Mouse (Mus musculus) monocyte, adult 2 months (primary cell): ENCODE results near the gene Nrde2.

Experiments
- DNase-seq, 2 experiments: peaks; one replicate each; pipeline ENCODE4 v3.0.0; 2022; ENCODE audit warnings: low spot score in 2 of 2, low read depth in 1 of 2

The Nrde2 gene

DNA sequence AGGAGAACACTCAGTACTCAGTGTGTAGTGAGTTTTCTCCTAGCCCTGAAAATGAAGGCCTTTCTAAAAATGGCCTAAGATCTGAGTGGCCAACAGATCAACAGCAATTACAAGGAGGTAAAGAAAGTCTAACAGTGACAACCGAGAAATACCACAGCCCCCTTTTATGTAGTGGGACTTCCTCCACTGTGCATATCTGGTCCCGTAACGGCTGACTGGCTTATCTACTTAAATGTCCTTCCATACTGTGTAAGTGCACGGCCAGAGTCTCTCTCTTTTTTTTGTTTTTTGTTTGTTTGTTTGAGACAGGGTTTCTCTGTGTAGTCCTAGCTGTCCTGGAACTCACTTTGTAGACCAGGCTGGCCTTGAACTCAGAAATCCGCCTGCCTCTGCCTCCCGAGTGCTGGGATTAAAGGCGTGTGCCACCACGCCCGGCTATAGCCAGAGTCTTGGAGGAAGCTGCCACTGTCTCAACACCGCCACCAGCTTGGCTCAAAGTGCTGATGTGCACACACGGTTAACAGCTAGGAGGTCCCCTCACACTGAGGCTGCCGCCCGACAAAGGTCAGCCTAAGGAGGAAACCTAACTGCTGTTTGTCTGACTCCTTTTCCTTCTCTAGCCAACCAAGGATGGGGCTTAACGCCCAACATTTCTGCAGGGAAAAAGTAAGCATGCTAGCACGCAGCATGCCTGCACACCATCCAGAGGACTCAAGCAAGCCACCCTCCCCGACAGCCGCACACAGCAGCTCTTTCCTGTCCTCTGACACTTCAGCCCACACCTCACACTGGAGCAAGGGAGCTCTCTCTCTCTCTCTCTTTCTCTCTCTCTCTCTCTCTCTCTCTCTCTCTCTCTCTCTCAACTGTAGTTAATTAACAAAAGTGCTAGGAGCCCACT is 32.2 kb downstream of the Nrde2 start:
- DNase-seq = no peak

DNA sequence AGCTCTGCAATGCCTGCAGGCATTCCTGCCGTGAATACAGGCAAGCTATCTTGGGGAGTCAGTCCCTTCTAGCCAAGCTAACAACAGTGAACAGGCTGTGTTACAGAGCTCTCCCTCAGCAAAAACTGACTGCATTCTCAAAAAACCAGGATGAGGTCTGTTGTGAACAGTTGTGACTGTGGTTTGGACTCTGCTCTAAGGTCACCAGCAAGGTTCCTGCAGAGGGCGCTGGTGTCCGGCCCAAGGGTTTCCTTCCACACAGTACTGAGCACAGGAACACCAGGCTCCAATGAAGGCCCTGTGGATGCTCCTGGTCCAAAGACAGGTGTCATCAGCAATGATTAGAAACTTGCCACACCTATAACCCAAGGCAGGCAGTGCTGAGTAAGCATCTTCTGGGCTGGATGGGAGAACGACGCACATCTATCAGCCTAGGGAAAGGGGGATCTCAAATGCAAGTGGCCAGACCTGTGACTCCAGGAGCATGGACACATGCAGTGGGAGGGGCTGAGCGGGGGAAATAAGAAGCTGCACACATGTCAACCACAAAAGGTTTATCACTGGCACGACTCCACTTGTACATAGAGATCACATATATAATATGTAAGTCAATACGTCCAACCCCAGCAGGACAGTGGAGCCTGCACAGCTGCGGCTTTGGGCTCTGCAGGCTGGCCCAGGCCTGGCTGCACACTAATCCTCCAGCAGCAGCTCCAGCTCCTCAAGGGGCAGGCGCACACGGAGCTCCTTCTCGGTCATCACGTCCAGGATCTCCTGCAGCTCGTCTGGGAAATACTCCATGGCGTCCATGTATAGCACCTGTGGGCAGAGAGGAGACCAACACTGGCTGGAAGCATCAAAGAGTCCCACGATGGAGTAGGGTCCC is 34.3 kb downstream of the Nrde2 start:
- no peak for DNase-seq

DNA sequence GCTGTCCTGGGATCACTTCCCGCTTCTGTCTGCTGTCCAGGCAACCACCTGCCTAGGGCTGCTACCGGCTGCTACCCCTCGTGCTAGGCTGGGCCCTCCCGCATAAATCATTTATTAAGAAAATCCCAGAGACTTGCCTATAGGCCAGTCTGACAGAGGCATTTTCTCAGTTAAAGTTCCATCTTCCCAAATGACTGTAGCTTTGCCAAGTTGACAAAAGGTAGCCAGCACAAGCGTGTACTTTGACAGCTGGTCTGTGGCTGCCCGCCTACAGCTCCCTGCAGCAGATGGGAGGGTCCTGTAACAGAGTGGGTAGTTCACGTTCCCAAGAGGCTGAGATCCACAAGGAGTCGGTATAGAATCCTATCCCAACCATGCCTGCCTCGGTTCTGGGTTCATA is 36.0 kb downstream of the Nrde2 start:
- DNase-seq = no peak

DNA sequence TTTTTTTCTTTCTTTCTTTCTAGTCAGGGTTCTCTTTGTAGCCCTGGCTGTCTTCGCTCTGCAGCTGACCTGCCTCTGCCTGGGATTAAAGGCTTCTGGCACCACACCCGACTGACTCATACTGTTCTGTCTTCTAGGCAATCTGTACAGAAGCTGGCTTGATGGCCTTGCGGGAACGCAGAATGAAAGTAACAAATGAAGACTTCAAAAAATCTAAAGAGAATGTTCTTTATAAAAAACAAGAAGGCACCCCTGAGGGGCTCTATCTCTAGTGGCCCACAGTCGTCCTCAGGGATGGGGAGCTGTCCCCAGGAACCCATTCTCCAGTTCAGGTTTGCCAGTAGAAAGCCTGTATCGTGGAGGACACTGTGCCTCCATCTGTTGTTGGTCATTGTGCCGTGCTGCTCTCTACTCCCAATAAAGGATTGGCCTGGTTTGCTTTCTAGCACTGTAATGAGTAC is 36.5 kb downstream of the Nrde2 start:
- no peak for DNase-seq

DNA sequence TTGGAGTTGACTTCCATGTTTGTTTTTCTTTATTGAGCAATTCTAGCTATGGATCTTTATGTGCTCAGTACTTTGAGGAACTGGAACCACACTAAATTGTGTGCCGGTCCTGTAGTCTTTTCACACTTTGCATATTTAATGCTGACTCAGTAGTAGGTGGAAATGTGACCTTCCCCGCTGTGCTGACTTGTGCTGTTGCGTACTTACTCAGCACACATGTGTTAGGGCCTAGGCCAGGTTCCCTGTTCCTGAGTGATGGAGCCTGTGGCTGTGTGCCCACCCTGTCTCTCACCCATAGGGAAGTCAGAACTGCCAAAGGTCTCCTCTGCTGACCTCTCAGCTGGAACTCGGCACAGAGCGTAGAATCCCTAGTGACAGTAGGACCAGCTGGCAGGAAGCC is 43.5 kb downstream of the Nrde2 start:
- peak in 1 of 2 experiments; percentile 10 for DNase-seq

DNA sequence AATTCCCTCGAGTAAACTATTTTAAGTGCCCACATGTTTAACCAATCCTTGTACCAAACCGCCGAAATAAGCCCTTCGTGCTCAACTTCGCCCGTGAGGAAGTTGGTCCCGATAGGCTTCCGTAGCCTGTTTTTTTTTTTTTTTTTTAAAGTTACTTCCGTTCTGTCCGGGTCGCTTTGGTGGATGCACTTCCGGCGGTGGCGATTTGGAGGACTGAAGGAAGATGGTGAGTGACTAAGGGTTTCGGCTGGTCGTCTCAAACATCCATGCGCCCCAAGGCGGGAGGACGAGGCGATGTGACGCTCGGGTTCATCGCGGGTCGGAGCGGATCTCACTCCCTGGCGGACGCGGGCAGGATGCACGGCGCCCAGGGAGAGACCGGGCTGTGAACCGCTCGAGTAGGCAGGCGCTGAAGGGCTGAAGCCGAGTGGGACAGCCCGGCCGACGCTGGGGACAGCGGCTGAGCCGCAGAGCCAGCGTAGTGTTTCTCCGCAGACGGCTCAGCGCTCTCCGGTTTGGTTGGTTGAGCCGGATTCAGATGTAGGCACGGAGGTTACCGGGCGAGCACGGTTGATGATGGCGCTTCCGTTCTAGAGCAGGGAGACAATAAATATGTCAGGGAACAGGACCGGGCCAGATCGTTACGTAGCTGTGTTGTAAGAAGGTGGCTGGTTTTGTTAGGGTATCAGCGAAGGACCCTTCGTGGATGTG is 49.3 kb downstream of the Nrde2 start, which contains the start of gene Psmc1:
Gene Psmc1, plus strand, starts transcription at position 169 of the 711 bp plus-strand sequence.
- DNase-seq = peak; percentile 33 to 69

DNA sequence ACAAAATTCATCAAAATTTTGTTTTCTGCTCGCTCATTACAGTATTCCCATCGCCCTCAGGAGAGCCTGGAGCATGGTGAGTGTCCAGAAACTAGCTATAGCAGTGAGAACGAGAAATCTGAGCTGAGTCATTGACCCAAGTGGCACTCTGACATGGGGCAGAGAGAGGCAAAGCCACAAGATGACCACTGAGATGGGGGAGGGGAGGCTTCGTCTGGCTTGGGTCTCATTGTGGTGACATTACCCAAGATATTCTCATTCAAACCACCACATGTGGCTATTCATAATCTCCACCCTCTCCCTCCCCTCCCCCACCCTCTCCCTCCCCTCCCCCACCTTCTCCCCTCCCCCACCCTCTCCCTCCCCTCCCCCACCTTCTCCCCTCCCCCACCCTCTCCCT is 52.0 kb downstream of the Nrde2 start:
- DNase-seq = no peak

DNA sequence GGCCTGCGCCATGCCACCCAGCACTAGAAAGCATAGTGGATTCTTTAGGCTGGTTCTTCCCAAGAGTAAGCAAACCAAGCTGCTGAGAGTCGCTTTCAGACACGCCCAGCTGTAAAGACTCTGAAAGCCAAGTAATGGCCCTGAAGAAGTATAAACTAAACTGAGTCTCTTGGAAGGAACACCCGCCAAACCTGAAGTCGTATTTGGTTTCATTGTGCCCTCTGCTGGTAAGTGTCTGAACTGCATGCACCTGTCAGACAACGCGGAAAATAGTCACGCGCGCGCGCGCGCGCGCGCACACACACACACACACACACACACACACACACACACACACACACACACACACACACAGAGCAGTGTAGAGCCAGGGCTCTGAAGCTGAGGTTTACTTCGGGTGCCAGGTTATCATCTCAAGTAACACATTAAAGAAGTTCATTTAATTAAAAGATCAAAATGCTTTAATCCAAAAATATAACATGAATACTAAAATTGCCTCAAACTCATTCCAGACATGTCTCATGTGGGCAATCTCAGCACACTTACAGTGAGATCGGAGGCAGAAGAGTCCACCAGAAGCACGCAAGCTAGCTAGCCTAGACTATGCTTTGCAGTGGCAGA is 53.1 kb downstream of the Nrde2 start:
- peak in 1 of 2 experiments; percentile 49 for DNase-seq

DNA sequence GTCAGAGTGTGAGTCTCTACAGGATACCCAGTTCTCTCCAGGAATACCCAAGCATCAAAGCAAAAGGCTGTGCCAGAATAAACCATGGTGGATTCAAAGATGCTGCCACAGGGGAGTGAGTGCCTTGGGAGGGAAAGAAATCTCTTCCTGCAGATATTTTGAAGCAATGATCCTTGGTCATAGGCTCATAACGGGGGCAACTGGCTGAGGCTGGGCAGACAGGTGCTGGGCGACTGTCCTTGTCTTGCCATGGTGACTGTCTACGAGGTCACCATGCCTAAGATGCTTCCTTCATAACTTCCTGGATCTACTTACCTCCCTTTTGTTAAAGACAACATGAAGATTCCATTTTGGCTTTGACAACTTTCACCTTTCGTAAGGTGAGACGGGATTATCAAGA is 54.9 kb downstream of the Nrde2 start:
- no peak for DNase-seq

DNA sequence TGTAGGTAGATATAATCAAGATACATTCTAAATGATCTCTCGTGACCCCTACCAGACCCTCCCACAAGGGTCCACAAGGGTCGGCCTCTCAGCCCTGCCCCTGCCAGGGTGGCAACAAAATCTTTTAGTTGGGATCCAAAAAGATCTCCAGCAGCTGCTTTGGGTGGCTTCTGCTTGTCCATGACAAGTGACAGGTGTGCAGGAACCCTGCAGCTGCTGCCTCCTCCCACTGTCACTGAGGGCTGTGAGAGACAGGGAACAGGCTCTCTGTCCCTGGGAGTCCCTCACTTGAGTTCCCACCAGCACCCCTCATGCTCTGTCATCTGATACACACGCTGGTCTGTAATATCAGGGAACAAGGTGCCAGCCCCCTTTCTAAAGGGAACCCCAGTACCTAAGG is 57.8 kb downstream of the Nrde2 start:
- no peak for DNase-seq

DNA sequence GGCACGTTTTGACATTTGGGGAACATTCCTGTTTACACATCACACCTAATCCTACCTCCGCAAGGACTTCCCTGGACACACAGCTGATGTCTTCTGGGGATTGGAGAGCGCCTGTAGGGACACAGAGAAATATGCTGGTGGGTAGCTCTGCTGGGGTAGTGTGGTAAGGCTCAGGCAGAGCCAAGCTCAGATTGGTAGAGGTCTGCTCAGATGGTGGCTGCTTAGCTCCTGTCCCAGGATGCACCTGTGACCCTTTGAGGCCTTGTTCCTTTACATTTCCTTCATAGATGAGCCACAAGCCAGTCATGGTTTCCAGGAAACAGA is 58.8 kb downstream of the Nrde2 start:
- DNase-seq = no peak

DNA sequence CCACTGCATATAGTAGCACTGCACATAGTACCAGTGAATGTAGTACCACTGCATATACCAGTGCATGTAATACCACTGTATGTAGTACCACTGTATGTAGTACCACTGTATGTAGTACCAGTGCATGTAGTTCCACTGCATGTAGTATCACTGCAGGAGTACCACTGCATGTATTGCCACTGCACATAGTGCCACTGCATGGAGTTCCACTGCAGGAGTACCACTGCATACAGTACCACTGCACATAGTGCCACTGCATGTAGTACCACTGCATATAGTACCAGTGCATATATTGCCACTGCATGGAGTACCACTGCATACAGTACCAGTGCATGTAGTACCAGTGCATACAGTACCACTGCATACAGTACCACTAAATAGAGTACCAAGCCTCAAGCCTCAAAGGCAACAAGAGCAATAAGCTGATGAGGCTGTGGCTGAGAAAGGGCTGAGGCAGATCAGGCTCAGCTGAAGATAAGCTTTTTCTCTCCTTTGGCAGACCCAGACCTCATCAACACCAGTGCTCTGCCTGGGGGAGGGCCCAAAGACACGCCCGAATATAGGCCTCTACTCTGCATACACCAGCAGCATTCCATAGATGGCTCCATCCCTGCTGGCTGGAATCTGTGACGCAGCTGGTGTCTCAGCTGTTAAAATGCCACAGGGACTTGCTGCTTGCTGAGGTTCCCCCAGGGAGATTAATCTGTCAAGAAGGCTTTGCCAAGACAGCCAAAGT is 59.3 kb downstream of the Nrde2 start:
- DNase-seq = no peak

DNA sequence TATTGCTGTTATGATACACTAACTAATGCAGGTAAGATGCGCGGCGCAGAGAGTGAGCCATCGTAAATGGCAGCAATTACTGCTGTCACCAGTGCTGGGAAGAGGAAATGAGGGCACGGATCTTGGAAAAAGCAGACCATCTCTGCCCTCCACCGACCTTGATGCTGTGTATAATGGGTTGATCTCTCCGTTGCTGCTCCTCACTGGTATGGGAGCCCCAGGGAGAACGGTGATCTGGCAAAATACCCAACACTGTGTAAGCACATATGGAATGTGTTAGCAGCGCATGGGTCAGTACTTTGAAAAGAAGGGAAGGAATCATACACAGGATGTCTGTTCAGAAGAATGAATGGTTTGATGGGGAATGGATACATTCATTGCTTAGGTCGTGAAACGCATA is 66.4 kb downstream of the Nrde2 start:
- DNase-seq = no peak

DNA sequence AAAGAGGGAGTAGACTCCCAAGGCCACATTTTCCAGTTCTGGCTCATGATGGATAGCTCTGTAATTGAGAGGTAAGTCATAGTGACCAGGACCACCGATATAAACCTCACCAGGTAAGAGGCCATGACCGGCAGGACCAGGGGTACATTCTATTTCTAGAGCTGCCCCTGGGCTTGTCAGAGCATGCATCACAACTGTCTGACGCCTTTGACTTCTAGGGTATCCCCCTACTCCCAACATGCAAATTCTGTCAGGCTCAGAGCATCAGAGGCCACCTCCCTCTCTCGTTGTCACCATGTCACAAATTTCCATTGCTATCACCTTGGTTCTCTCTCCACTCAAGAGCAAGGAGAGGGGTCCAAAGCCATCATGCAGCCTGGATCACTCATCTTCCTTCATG is 68.7 kb downstream of the Nrde2 start:
- no peak for DNase-seq

DNA sequence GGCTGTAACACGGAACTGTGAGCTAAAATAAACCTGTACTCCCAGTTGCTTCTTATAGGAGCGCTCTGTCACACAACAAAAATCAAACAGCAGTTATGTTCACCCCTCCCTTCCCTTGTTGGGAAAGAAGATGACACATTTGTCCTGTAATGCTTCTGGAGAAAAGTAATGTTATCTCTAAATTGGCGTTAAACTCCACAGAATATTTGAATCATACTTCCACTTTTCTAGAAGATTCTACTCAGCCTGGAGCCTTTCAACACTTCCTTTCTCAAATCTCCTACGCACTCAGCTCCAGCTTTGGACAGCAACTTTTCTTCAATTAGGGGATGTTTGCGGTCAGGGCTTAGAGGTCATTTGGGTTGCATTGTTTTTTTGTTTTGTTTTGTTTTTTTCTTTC is 70.2 kb downstream of the Nrde2 start:
- no peak for DNase-seq

DNA sequence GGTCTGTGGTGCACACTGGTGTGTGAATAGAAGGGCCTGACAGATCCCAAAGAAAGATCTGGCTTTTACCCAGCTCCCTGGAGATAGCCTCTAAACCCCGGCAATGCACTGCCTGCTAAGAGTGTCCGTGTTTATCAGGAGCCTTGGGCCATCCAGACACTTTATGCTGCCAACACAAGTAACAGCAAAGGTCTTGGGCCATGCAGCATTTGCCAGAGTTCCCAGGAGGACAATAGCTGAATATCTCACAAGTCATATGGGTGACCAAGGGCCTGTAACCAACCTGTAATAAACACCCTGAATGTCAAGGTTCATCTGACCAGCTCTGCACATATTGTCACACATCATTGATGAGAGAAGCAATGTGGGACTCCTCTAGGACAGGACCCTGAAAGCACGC is 71.4 kb downstream of the Nrde2 start:
- DNase-seq = no peak

DNA sequence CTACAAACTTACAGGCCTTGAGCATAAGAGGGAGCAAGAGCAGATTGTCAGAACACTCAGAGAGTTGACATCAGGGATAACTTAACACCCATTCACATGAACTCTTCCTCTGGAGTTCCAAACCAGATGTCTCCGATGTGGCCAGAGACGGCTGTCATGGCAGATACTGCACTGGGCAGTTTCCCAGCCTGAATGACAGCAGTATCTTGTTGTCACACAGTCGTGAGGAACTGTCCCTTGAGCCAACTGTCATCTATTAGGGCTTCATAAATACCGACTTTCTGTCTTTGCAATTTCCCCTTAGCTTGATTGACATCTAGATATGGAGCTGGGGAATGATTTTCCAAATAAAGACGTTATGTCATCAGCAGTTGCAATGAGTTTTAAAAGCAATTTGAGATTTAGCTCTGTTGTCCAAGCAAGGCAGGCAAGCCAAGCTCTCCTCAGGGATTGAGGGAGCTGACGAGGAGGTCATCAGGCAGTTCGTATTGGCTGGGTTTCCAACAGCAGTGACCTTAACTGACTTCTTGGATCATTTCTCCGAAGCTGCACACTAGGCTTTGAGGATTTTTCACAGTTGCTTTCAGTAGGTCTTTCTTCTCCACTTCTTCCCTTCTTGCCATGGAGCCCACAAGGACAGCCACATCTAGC is 79.7 kb downstream of the Nrde2 start:
- DNase-seq = no peak

DNA sequence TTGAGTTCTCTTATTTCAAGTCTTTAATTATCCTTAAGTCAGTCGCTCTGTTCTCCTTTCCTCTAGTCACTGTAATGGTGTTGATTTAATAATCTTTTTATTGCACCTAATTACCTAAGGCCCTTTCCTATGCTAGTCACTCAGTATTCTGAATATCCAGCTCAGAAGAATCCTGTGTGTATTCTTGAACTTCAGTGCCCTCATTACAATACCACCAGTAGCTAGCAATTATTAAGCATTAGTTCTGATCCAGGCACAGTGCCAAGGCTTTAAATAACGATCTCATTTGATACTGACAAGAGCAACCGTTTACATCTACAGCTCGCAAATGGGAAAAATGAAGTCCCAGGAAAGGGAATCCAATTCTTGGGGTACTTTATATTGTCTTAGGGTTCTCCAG is 83.7 kb downstream of the Nrde2 start:
- DNase-seq = no peak
